Mouse (Mus musculus) ES-E14 (cell line): ENCODE measurements around the gene Cd300lb. TPM values are rescaled to one million over a fixed set of nuclear protein-coding genes. Genes with fewer than 3 reads are reported as not detected.
A peak's percentile ranks its signal among the peaks of the same experiment; 100 is the strongest.

Experiments used
- DNase-seq: peaks from one replicate; pipeline ENCODE4 v3.0.0-alpha.2; 2013; ENCODE audit warnings: low read depth, low spot score
- H3K27ac ChIP-seq: 2 replicates; pipeline ENCODE4 v1.5.1; 2012; ENCODE audit warnings: low read depth, mild to moderate bottlenecking, low read length, moderate library complexity, mixed read lengths; ENCODE audit not compliant: poor library complexity, insufficient read depth, severe bottlenecking
- H3K36me3 ChIP-seq: 2 replicates; pipeline ENCODE4 v1.6.1; 2012; ENCODE audit warnings: mild to moderate bottlenecking, low read length, moderate library complexity, mixed read lengths; ENCODE audit not compliant: control insufficient read depth, poor library complexity, insufficient read depth, severe bottlenecking
- H3K4me1 ChIP-seq, 2 experiments: fragments of 150-350 bp in 1 of 2; sonication (generic) in 1 of 2; 2 replicates each; pipeline ENCODE4 v1.6.1; 2012; ENCODE audit warnings: low read length in 2 of 2, mild to moderate bottlenecking in 1 of 2, mixed read lengths in 1 of 2; ENCODE audit not compliant: control insufficient read depth in 2 of 2, insufficient read depth in 2 of 2, poor library complexity in 1 of 2
- H3K4me3 ChIP-seq, 2 experiments: fragments of 150-350 bp in 1 of 2; sonication (generic) in 1 of 2; 2 replicates each; pipeline ENCODE4 v1.5.1; 2012; ENCODE audit warnings: low read length in 2 of 2, low read depth in 1 of 2, mild to moderate bottlenecking in 1 of 2, mixed read lengths in 1 of 2; ENCODE audit not compliant: insufficient read depth in 1 of 2, poor library complexity in 1 of 2, severe bottlenecking in 1 of 2
- H3K9ac ChIP-seq: 2 replicates; pipeline ENCODE4 v1.6.1; 2012; ENCODE audit warnings: low read depth, mild to moderate bottlenecking, low read length, mixed read lengths; ENCODE audit not compliant: poor library complexity, insufficient read depth, severe bottlenecking
- H3K9me3 ChIP-seq: fragments of 150-350 bp; sonication (generic); 2 replicates; pipeline ENCODE4 v1.6.1; 2012; ENCODE audit warnings: low read depth, mild to moderate bottlenecking, low read length; ENCODE audit not compliant: control insufficient read depth, insufficient read depth
- CHD2 ChIP-seq: IDR thresholded peaks from 2 replicates; pipeline ENCODE4 v1.6.1; 2014; ENCODE audit warnings: mild to moderate bottlenecking, low read depth, low read length, inconsistent platforms
- HCFC1 ChIP-seq: IDR thresholded peaks from 2 replicates; pipeline ENCODE4 v1.6.1; 2012; ENCODE audit warnings: low read length, inconsistent platforms, borderline replicate concordance; ENCODE audit not compliant: insufficient read depth
- MAFK ChIP-seq: IDR thresholded peaks from 2 replicates; pipeline ENCODE4 v1.6.1; 2014; ENCODE audit warnings: mild to moderate bottlenecking, low read depth, low read length, inconsistent platforms; ENCODE audit not compliant: insufficient read depth
- ZC3H11A ChIP-seq: IDR thresholded peaks from 2 replicates; pipeline ENCODE4 v1.6.1; 2012; ENCODE audit warnings: low read depth, mild to moderate bottlenecking, inconsistent platforms, low read length, borderline replicate concordance
- ZNF384 ChIP-seq: IDR thresholded peaks from 2 replicates; pipeline ENCODE4 v1.6.1; 2012; ENCODE audit warnings: low read depth, low read length, inconsistent platforms
- in situ Hi-C, 2 experiments: fragments of 600-800 bp; cut with MboI; formaldehyde crosslinking; loops; one replicate each; pipeline ENCODE4 v1.15.1; 2025; ENCODE audit warnings: low sequenced_read_pairs in 2 of 2, inconsistent platforms in 1 of 2; ENCODE audit not compliant: unreplicated experiment in 2 of 2
- total RNA-seq: library from RNA; depleted of rRNA; stranded (reverse); fragments of 300-350 nt; gene quantifications from 2 replicates; pipeline ENCODE4 v1.2.3, GENCODE M21; 2012

Gene Cd300lb
- total RNA-seq, 1 experiment = not detected

GRCm38 (mm10) chr11:114960369-114960768 is 26.2 kb upstream of the Cd300lb start:
- in situ Hi-C loops = no loop called here
- Histone ChIP-seq H3K4me3 (no peak overlapping the region), H3K27ac (no peak overlapping the region), H3K36me3 (no peaks in the 10 kb centered on the region), H3K9me3 (no peaks in the 10 kb centered on the region), H3K9ac (no peak overlapping the region), H3K4me1 (peaks cover 0 to 4% of the 10 kb centered on the region in 2 experiments; a peak in 1 of 4 replicates)
- no peak for DNase-seq
- TF ChIP-seq CHD2 (no peak), HCFC1 (no peak), ZC3H11A (no peak), MAFK (no peak), ZNF384 (no peak)

GRCm38 (mm10) chr11:114933591-114933990 is 595 bp downstream of the Cd300lb start:
- TF ChIP-seq MAFK (no peak), HCFC1 (no peak), ZNF384 (no peak), CHD2 (no peak), ZC3H11A (no peak)
- H3K4me3 ChIP-seq = no peak overlapping the region
- in situ Hi-C loops = no loop called here
- H3K9me3 ChIP-seq = no peaks in the 10 kb centered on the region
- H3K4me1 ChIP-seq = no peaks in the 10 kb centered on the region
- H3K36me3 ChIP-seq = no peaks in the 10 kb centered on the region
- H3K27ac ChIP-seq = no peak overlapping the region
- H3K9ac ChIP-seq = no peak overlapping the region
- no peak for DNase-seq

GRCm38 (mm10) chr11:114931041-114931440 is 3.1 kb downstream of the Cd300lb start:
- in situ Hi-C loops = no loop called here
- no peak overlapping the region for H3K4me3 ChIP-seq
- H3K36me3 ChIP-seq = no peaks in the 10 kb centered on the region
- no peak overlapping the region for H3K27ac ChIP-seq
- no peak overlapping the region for H3K9ac ChIP-seq
- H3K9me3 ChIP-seq = no peaks in the 10 kb centered on the region
- TF ChIP-seq HCFC1 (no peak), MAFK (no peak), ZNF384 (no peak), CHD2 (no peak), ZC3H11A (no peak)
- no peak for DNase-seq
- H3K4me1 ChIP-seq = no peaks in the 10 kb centered on the region

- no peaks in the 10 kb centered on the region for H3K9me3 ChIP-seq
- DNase-seq = no peak
- H3K9ac ChIP-seq = no peak overlapping the region
- no peak overlapping the region for H3K4me3 ChIP-seq
- H3K36me3 ChIP-seq = no peaks in the 10 kb centered on the region
- H3K27ac ChIP-seq = no peak overlapping the region
- no peaks in the 10 kb centered on the region for H3K4me1 ChIP-seq
- no peak for TF ChIP-seq HCFC1
- no peak for TF ChIP-seq ZC3H11A
- TF ChIP-seq MAFK = no peak
- TF ChIP-seq CHD2 = no peak
- TF ChIP-seq ZNF384 = no peak
- in situ Hi-C loops = no loop called here
Measured at GRCm38 (mm10) chr11:114929581-114929980, 4.6 kb downstream of the Cd300lb start.

- Histone ChIP-seq H3K4me1 (peaks cover 0 to 2% of the 10 kb centered on the region in 2 experiments; a peak in 1 of 4 replicates), H3K4me3 (no peak overlapping the region), H3K27ac (no peak overlapping the region), H3K9ac (no peak overlapping the region), H3K36me3 (no peaks in the 10 kb centered on the region), H3K9me3 (no peaks in the 10 kb centered on the region)
- in situ Hi-C loops = loop anchor here in 1 of 2 experiments (25.0 kb wide), 1 partner anchor 187 kb away; the partner anchor contains the start of gene Dnaic2
- peak; percentile 70 for DNase-seq
- TF ChIP-seq ZC3H11A (no peak; the same call in 1 of the 2 replicates), ZNF384 (no peak), HCFC1 (no peak), MAFK (no peak), CHD2 (no peak)
Measured at GRCm38 (mm10) chr11:114923961-114924360, 10.2 kb downstream of the Cd300lb start.
